Mouse (Mus musculus) midbrain, embryonic 10.5 days (tissue): Measurements from ENCODE around the gene Wwtr1. TPM values are rescaled to one million over a fixed set of nuclear protein-coding genes. Genes with fewer than 3 reads are reported as not detected.

Experiments used
- DNase-seq: peaks from one replicate; pipeline ENCODE4 v3.0.0-alpha.2; 2017; ENCODE audit warnings: low spot score
- H3K27ac ChIP-seq: fragments of 300-500 bp; sonication (generic); replicated peaks from 2 replicates; pipeline ENCODE4 v1.5.1; 2016; ENCODE audit warnings: mild to moderate bottlenecking
- H3K27me3 ChIP-seq: fragments of 300-500 bp; sonication (generic); 2 replicates; pipeline ENCODE4 v1.6.1; 2016; ENCODE audit warnings: low read depth, mild to moderate bottlenecking; ENCODE audit not compliant: poor library complexity, severe bottlenecking
- H3K36me3 ChIP-seq: fragments of 300-500 bp; sonication (generic); 2 replicates; pipeline ENCODE4 v1.6.1; 2016; ENCODE audit warnings: mild to moderate bottlenecking, moderate library complexity
- H3K4me1 ChIP-seq: fragments of 300-500 bp; sonication (generic); 2 replicates; pipeline ENCODE4 v1.6.1; 2016
- H3K4me3 ChIP-seq: fragments of 300-500 bp; sonication (generic); 2 replicates; pipeline ENCODE4 v1.5.1; 2016; ENCODE audit warnings: mild to moderate bottlenecking, moderate library complexity
- H3K9me3 ChIP-seq: fragments of 300-500 bp; sonication (generic); replicated peaks from 2 replicates; pipeline ENCODE4 v1.6.1; 2016; ENCODE audit warnings: mild to moderate bottlenecking
- WGBS: fragments of 180-500 bp; shearing (Covaris S2); methylation state at CpG from one replicate; pipeline ENCODE4 v1.1.7; 2016; 5-methylcytosine and 5-hydroxymethylcytosine counted together
- polyA plus RNA-seq: library from polyadenylated mRNA; unstranded; fragments of >200 nt; fragmentation: Nextera tagmentation; extraction: Ambion mirVana; gene quantifications from 2 replicates; pipeline ENCODE4 v1.2.1, GENCODE M21; 2016

The Wwtr1 gene
- polyA plus RNA-seq, 1 experiment from 2014 or later = 13.3 TPM

- no peak for DNase-seq
- Histone ChIP-seq H3K27ac (no peak overlapping the region), H3K27me3 (no peaks in the 10 kb centered on the region), H3K36me3 (peaks cover 6% of the 10 kb centered on the region; the same call in 1 of the 2 replicates), H3K9me3 (peaks cover 7% of the 10 kb centered on the region; the same call in 1 of the 2 replicates), H3K4me3 (no peak overlapping the region), H3K4me1 (peaks cover 1% of the 10 kb centered on the region; the same call in 1 of the 2 replicates)
- 75% methylated on average over 1 of the region's 1 CpGs for WGBS
Observed at GRCm38 (mm10) chr3:57530836-57531235, 44.9 kb downstream of the Wwtr1 start.

GRCm38 (mm10) chr3:57530221-57530620 lies 45.5 kb downstream of the Wwtr1 start:
- Histone ChIP-seq H3K9me3 (peaks cover 7% of the 10 kb centered on the region; the same call in 1 of the 2 replicates), H3K36me3 (peaks cover 10% of the 10 kb centered on the region; the same call in 1 of the 2 replicates), H3K27me3 (no peaks in the 10 kb centered on the region), H3K27ac (no peak overlapping the region), H3K4me1 (no peaks in the 10 kb centered on the region), H3K4me3 (no peak overlapping the region)
- no peak for DNase-seq
- 95% methylated on average over 4 of the region's 4 CpGs for WGBS

DNA sequence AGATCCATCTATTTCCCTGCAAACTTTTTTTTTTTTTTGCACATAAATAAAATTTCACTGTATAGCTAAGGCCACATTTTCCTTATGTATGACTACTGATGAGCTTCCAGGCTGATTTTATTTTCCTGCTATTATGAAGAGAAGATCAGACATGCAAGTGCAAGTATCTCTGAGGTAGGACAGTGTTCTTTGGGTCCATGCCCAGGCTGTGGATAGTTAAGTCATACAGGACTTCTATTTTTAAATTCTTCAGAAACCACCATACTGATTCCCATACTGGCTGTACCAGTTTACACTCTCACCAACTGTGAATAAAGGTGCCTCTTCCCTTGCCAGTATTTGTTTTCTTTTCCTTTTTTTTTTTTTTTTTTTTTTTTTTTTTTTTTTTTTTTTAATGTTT lies 48.6 kb downstream of the Wwtr1 start:
- Histone ChIP-seq H3K4me1 (no peaks in the 10 kb centered on the region), H3K9me3 (peaks cover 7% of the 10 kb centered on the region; the same call in 1 of the 2 replicates), H3K27me3 (no peaks in the 10 kb centered on the region), H3K4me3 (no peak overlapping the region), H3K36me3 (peaks cover 10% of the 10 kb centered on the region; the same call in 1 of the 2 replicates), H3K27ac (no peak overlapping the region)
- DNase-seq = no peak

DNA sequence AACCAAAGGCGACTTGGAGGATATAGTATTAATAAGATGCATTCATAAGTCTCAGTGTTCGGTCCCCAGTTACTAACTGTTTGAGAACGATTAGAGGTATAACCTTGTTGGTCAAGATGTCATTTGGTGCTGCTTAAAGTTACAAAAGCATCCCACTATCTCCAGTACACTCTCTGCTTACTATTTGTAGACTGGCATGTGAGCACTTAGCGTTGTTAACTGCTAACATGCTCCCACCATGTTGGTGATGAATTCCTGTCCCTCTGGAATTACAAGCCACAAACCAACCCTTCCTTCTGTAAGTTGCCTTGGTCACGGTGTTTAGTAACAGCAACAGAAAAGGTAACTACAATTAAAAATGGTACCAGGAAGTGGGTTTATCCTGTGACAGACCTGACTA lies 52.6 kb downstream of the Wwtr1 start:
- DNase-seq = no peak
- Histone ChIP-seq H3K9me3 (peaks cover 7% of the 10 kb centered on the region; the same call in 1 of the 2 replicates), H3K4me1 (no peaks in the 10 kb centered on the region), H3K27me3 (no peaks in the 10 kb centered on the region), H3K4me3 (no peak overlapping the region), H3K36me3 (peaks cover 10% of the 10 kb centered on the region; the same call in 1 of the 2 replicates), H3K27ac (no peak overlapping the region)
- 94% methylated on average over 5 of the region's 5 CpGs for WGBS

- H3K9me3 ChIP-seq = peaks cover 7% of the 10 kb centered on the region; the same call in 1 of the 2 replicates
- H3K36me3 ChIP-seq = peaks cover 7% of the 10 kb centered on the region; the same call in 1 of the 2 replicates
- no peaks in the 10 kb centered on the region for H3K27me3 ChIP-seq
- no peaks in the 10 kb centered on the region for H3K4me1 ChIP-seq
- no peak overlapping the region for H3K27ac ChIP-seq
- WGBS = 92% methylated on average over 4 of the region's 4 CpGs
- H3K4me3 ChIP-seq = no peak overlapping the region
- no peak for DNase-seq
Observed at GRCm38 (mm10) chr3:57521876-57522275, 53.8 kb downstream of the Wwtr1 start.

DNA sequence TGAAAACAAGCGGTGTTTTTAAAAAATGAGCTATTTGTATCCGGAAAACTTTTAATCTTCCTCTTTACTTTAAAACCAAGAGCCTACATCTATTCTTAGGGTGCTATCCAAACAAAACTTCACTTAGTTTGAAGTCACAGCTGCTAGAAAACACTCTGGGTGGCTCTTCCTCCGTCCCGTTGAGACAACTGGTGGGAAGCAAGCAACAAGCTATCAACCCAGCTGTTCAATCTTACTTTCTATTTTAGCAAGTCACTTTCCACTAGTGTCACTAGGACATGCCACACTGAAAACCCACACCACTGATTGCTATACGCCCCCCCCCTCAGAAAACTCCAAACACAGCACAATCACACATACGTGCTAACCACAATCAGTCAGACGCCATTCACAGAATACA lies 55.7 kb downstream of the Wwtr1 start:
- Histone ChIP-seq H3K9me3 (no peaks in the 10 kb centered on the region), H3K27ac (no peak overlapping the region), H3K27me3 (no peaks in the 10 kb centered on the region), H3K4me3 (no peak overlapping the region), H3K36me3 (no peaks in the 10 kb centered on the region), H3K4me1 (no peaks in the 10 kb centered on the region)
- WGBS = 93% methylated on average over 7 of the region's 7 CpGs
- no peak for DNase-seq

GRCm38 (mm10) chr3:57516146-57516545 lies 59.6 kb downstream of the Wwtr1 start:
- DNase-seq = no peak
- Histone ChIP-seq H3K9me3 (no peaks in the 10 kb centered on the region), H3K4me3 (no peak overlapping the region), H3K27ac (no peak overlapping the region), H3K36me3 (no peaks in the 10 kb centered on the region), H3K27me3 (no peaks in the 10 kb centered on the region), H3K4me1 (peaks cover 5% of the 10 kb centered on the region; the same call in 1 of the 2 replicates)
- whole genome bisulfite sequencing = 90% methylated on average over 4 of the region's 4 CpGs

GRCm38 (mm10) chr3:57515044-57515443 lies 60.7 kb downstream of the Wwtr1 start:
- Histone ChIP-seq H3K4me1 (peaks cover 5% of the 10 kb centered on the region; the same call in 1 of the 2 replicates), H3K27me3 (no peaks in the 10 kb centered on the region), H3K4me3 (no peak overlapping the region), H3K27ac (no peak overlapping the region), H3K9me3 (no peaks in the 10 kb centered on the region), H3K36me3 (no peaks in the 10 kb centered on the region)
- no peak for DNase-seq
- WGBS = 98% methylated on average over 7 of the region's 7 CpGs

DNA sequence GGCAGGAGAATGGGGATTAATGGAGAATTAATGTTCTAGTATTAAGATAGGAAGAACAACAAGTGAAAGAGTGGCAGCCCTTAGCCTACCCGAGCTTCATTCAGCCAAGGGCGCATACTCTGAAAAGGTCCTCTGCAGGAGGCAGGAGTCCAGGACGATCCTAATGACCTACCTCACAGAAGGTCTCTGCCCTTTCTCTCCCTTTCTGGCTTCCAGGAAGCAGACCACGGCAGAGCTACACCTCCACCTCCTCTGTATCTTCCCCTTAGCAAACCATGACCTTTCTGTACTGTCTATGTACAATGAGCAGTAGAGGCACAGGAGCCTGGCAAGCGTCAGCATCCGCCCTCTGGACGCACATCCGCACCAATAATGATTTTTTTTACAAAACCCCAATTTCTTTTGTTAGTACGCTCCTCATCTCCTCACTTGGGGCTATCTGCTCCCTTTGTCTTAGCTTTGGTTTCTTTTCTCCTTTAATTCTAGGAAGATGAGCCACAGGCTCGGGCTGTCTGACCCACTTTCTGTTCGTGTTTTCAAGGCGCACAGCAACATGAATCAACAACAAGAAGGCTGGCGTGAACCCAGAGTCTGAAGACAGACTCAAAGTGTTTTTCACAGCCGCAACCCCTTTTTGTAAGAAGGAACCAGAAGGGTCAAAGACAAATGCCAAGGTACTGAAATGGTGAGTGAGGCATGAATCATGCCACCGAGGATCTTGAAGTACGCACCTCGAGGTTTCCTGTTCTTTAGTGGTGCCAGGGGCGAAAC lies 63.7 kb downstream of the Wwtr1 start:
- H3K27me3 ChIP-seq = no peaks in the 10 kb centered on the region
- H3K4me1 ChIP-seq = peaks cover 5% of the 10 kb centered on the region; the same call in 1 of the 2 replicates
- no peak for DNase-seq
- 81% methylated on average over 18 of the region's 18 CpGs for WGBS
- no peaks in the 10 kb centered on the region for H3K36me3 ChIP-seq
- H3K4me3 ChIP-seq = no peak overlapping the region
- no peak overlapping the region for H3K27ac ChIP-seq
- H3K9me3 ChIP-seq = no peaks in the 10 kb centered on the region

GRCm38 (mm10) chr3:57509945-57510675 lies 65.6 kb downstream of the Wwtr1 start:
- no peaks in the 10 kb centered on the region for H3K36me3 ChIP-seq
- no peaks in the 10 kb centered on the region for H3K27me3 ChIP-seq
- H3K4me3 ChIP-seq = no peak overlapping the region
- DNase-seq = no peak
- WGBS = 92% methylated on average over 7 of the region's 7 CpGs
- no peaks in the 10 kb centered on the region for H3K9me3 ChIP-seq
- H3K27ac ChIP-seq = no peak overlapping the region
- peaks cover 5% of the 10 kb centered on the region; the same call in 1 of the 2 replicates for H3K4me1 ChIP-seq

DNA sequence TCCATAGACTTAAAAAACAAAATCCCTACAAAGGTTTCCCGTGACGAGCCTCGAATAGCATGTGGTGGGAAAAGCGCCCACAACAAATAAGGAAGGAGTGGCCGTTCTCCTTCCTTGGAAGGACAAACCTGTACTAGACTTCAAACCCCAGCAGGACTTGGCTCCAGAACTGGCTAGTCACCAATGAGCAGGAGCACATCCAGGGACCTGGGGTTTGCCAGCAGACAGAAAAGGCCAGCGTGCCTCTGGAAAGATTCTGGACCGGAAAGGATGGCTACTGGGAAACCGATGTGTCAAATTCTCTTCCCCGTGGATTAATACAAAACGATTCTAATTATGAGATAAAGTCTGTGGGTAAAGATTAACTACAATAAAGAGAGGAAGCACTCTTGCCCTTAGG lies 69.7 kb downstream of the Wwtr1 start:
- DNase-seq = no peak
- H3K36me3 ChIP-seq = peaks cover 6% of the 10 kb centered on the region; the same call in 1 of the 2 replicates
- no peak overlapping the region for H3K27ac ChIP-seq
- H3K27me3 ChIP-seq = no peaks in the 10 kb centered on the region
- no peak overlapping the region for H3K4me3 ChIP-seq
- WGBS = 92% methylated on average over 10 of the region's 10 CpGs
- H3K9me3 ChIP-seq = no peaks in the 10 kb centered on the region
- peaks cover 9% of the 10 kb centered on the region for H3K4me1 ChIP-seq

DNA sequence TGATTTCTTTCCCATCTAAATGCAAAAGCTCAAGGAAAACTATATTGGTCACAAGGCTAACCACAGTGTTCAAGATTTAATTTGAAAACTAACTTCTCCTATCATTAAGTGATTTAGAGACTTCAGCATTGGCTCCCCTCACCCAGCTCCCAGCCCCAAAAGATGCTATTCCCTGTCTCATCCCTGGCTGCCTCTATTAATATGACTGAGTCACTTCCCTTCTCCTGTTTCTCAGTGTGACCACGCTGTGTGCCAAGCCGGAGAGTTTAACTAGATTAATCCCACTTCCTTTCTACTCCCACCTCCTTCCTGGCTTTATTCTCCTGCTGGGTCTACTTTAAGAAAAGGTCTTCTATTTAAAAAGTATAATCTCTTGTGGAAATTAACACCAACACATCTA lies 71.0 kb downstream of the Wwtr1 start:
- Histone ChIP-seq H3K36me3 (peaks cover 11% of the 10 kb centered on the region; the same call in 1 of the 2 replicates), H3K9me3 (no peaks in the 10 kb centered on the region), H3K4me1 (peaks cover 9% of the 10 kb centered on the region), H3K27ac (no peak overlapping the region), H3K27me3 (no peaks in the 10 kb centered on the region), H3K4me3 (no peak overlapping the region)
- 68% methylated on average over 2 of the region's 2 CpGs for WGBS
- no peak for DNase-seq
